8 mouse cellular contexts compared by ENCODE assay signal in the genomic region with DNA sequence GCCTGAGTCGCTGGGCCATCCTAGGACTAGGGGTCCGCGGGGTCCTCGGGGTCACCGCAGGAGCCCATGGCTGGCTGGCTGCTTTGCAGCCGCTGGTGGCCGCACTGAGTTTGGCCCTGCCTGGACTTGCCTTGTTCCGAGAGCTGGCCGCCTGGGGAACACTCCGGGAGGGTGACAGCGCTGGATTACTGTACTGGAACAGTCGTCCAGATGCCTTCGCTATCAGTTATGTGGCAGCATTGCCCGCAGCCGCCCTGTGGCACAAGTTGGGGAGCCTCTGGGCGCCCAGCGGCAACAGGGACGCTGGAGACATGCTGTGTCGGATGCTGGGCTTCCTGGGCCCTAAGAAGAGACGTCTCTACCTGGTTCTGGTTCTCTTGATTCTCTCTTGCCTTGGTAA. TPM values are rescaled to one million over a fixed set of nuclear protein-coding genes. Genes with fewer than 3 reads are reported as not detected.
DNase-seq lines count a peak whose midpoint lies in the region; ATAC-seq and TF ChIP-seq lines count a peak whose summit lies in the region.

No protein-coding gene starts in this region.

- POLR2A ChIA-PET in Patski (lab: Charles Lee): no interaction called here

- WGBS in kidney, embryonic 14.5 days: 3% methylated on average over 20 of the region's 20 CpGs
- WGBS in limb, embryonic 14.5 days: 4% methylated on average over 18 of the region's 20 CpGs
- WGBS in neural tube, embryonic 13.5 days: 3% methylated on average over 20 of the region's 20 CpGs

- DNase-seq in kidney, postnatal 4 days: no peak
- no peak for DNase-seq in Patski (ENCODE audit: low read depth, low spot score)
- DNase-seq in heart, adult 8-10 months (ENCODE audit: low spot score): peak; percentile 34
- DNase-seq in limb, embryonic 14.5 days (ENCODE audit: low spot score): no peak
- no peak for DNase-seq in cerebellum, adult 18-20 months
- DNase-seq in embryo, embryonic 9.5 days (ENCODE audit: extremely low spot score): no peak

- no peaks in the 10 kb centered on the region for H3K4me1 ChIP-seq in kidney, embryonic 14.5 days (ENCODE audit: control insufficient read depth, insufficient read depth, low read length)
- H3K4me1 ChIP-seq in limb, embryonic 14.5 days (ENCODE audit: control insufficient read depth, insufficient read depth, low read length): peaks cover 6% of the 10 kb centered on the region
- peaks cover 18% of the 10 kb centered on the region for H3K4me1 ChIP-seq in neural tube, embryonic 13.5 days (replicated peaks)

- H3K9ac ChIP-seq in kidney, embryonic 14.5 days (ENCODE audit: low read depth, low read length): peak overlapping the region; percentile 61
- peak overlapping the region; percentile 69 for H3K9ac ChIP-seq in limb, embryonic 14.5 days (ENCODE audit: low read depth, low read length, severe bottlenecking)
- H3K9ac ChIP-seq in neural tube, embryonic 13.5 days: peak overlapping the region; percentile 66

- H3K36me3 ChIP-seq in kidney, embryonic 14.5 days (ENCODE audit: control insufficient read depth, insufficient read depth, low read length): no peaks in the 10 kb centered on the region
- H3K36me3 ChIP-seq in limb, embryonic 14.5 days (ENCODE audit: control insufficient read depth, insufficient read depth, low read length): no peaks in the 10 kb centered on the region
- H3K36me3 ChIP-seq in neural tube, embryonic 13.5 days: no peaks in the 10 kb centered on the region

- peaks cover 42% of the 10 kb centered on the region for H3K27me3 ChIP-seq in kidney, embryonic 14.5 days (ENCODE audit: control insufficient read depth, insufficient read depth, low read length)
- H3K27me3 ChIP-seq in Patski: peaks cover 4% of the 10 kb centered on the region
- peaks cover 42% of the 10 kb centered on the region for H3K27me3 ChIP-seq in limb, embryonic 14.5 days (ENCODE audit: control insufficient read depth, insufficient read depth, low read length)
- peaks cover 95% of the 10 kb centered on the region for H3K27me3 ChIP-seq in neural tube, embryonic 13.5 days

- H3K27ac ChIP-seq in kidney, embryonic 14.5 days (ENCODE audit: low read depth, low read length): no peak overlapping the region
- H3K27ac ChIP-seq in limb, embryonic 14.5 days (replicated peaks; ENCODE audit: low read depth, low read length): peak overlapping the region; percentile 63; the same call in 1 of the 2 replicates
- no peak overlapping the region for H3K27ac ChIP-seq in neural tube, embryonic 13.5 days (replicated peaks)

- H3K4me2 ChIP-seq in kidney, embryonic 14.5 days (replicated peaks; ENCODE audit: low read depth, low read length): peak overlapping the region; percentile 82
- H3K4me2 ChIP-seq in limb, embryonic 14.5 days (replicated peaks; ENCODE audit: low read depth, low read length, severe bottlenecking): peak overlapping the region; percentile 93
- peak overlapping the region; percentile 62 for H3K4me2 ChIP-seq in neural tube, embryonic 13.5 days

- ATAC-seq in kidney, embryonic 14.5 days (ENCODE audit: low FRiP score, low TSS enrichment): no peak
- peak; percentile 17 for ATAC-seq in Patski
- no peak for ATAC-seq in limb, embryonic 14.5 days (ENCODE audit: low FRiP score, low read depth)
- ATAC-seq in neural tube, embryonic 13.5 days (ENCODE audit: low read depth): no peak; the same call in 1 of the 2 replicates

- no peaks in the 10 kb centered on the region for H3K9me3 ChIP-seq in kidney, embryonic 14.5 days (ENCODE audit: control insufficient read depth, low read length)
- no peaks in the 10 kb centered on the region for H3K9me3 ChIP-seq in limb, embryonic 14.5 days (ENCODE audit: control insufficient read depth, low read length)
- no peaks in the 10 kb centered on the region for H3K9me3 ChIP-seq in neural tube, embryonic 13.5 days

- in situ Hi-C loops in Patski (cut with MboI; ENCODE audit: low pct_unique_long_range_greater_than_20kb): no loop called here

- CTCF ChIA-PET in Patski (lab: Charles Lee): no interaction called here

- TF ChIP-seq CTCF in Patski (IDR thresholded peaks at IDR 0.05): no peak

- peak overlapping the region; percentile 52 for H3K4me3 ChIP-seq in kidney, embryonic 14.5 days (ENCODE audit: low read length)
- H3K4me3 ChIP-seq in limb, embryonic 14.5 days (replicated peaks; ENCODE audit: low read length): peak overlapping the region; percentile 56
- peak overlapping the region; percentile 39 for H3K4me3 ChIP-seq in neural tube, embryonic 13.5 days

- no peak for TF ChIP-seq POLR2A in limb, embryonic 14.5 days (IDR thresholded peaks at IDR 0.05; ENCODE audit: borderline replicate concordance, extremely low read depth, insufficient read depth, insufficient read length)

RNA-seq across cellular contexts. Expression of a gene that starts 0.4 kb away (rescaled TPM):
- polyA plus RNA-seq in kidney, embryonic 14.5 days (2014; fragmentation: Nextera tagmentation; extraction: Ambion mirVana): 2.1 and 3.4 TPM in 2 replicates
- polyA plus RNA-seq in Patski (2021): 1.3 TPM
- 10 to 100 TPM in 2 of 4 experiments, 1 to 10 TPM in 2; 6.9 to 12.9 (median 8.7) TPM for total RNA-seq in heart, adult 8-10 months (2022)
- 2.2 and 3.7 TPM in 2 replicates for polyA plus RNA-seq in limb, embryonic 14.5 days (2012; rRNA removed)
- polyA plus RNA-seq in limb, embryonic 14.5 days (2014; fragmentation: Nextera tagmentation; extraction: Ambion mirVana): 3.4 and 3.9 TPM in 2 replicates
- 0.98 and 1.2 TPM in 2 replicates for polyA plus RNA-seq in neural tube, embryonic 13.5 days (2015; fragmentation: Nextera tagmentation; extraction: Ambion mirVana)

RNA-seq across cellular contexts. Expression of a gene that starts 0.7 kb away (rescaled TPM):
- 1.9 and 2.9 TPM in 2 replicates for polyA plus RNA-seq in kidney, embryonic 14.5 days (2014; fragmentation: Nextera tagmentation; extraction: Ambion mirVana)
- 7.0 TPM for polyA plus RNA-seq in Patski (2021)
- 1 to 10 TPM; 4.4 to 5.6 (median 4.7) TPM for total RNA-seq in heart, adult 8-10 months (2022)
- 11.0 and 12.1 TPM in 2 replicates for polyA plus RNA-seq in limb, embryonic 14.5 days (2012; rRNA removed)
- 11.2 and 14.2 TPM in 2 replicates for polyA plus RNA-seq in limb, embryonic 14.5 days (2014; fragmentation: Nextera tagmentation; extraction: Ambion mirVana)
- polyA plus RNA-seq in neural tube, embryonic 13.5 days (2015; fragmentation: Nextera tagmentation; extraction: Ambion mirVana): 0.60 and 1.4 TPM in 2 replicates

RNA-seq across cellular contexts. Expression of a gene that starts 9.5 kb away (rescaled TPM):
- 4.3 and 4.8 TPM in 2 replicates for polyA plus RNA-seq in kidney, embryonic 14.5 days (2014; fragmentation: Nextera tagmentation; extraction: Ambion mirVana)
- 18.7 TPM for polyA plus RNA-seq in Patski (2021)
- total RNA-seq in heart, adult 8-10 months (2022): 10 to 100 TPM; 10.7 to 15.1 (median 12.8) TPM
- polyA plus RNA-seq in limb, embryonic 14.5 days (2012; rRNA removed): 6.8 and 7.3 TPM in 2 replicates
- 9.2 and 9.4 TPM in 2 replicates for polyA plus RNA-seq in limb, embryonic 14.5 days (2014; fragmentation: Nextera tagmentation; extraction: Ambion mirVana)
- polyA plus RNA-seq in neural tube, embryonic 13.5 days (2015; fragmentation: Nextera tagmentation; extraction: Ambion mirVana): 2.6 and 3.5 TPM in 2 replicates

RNA-seq across cellular contexts. Expression of a gene that starts 15.3 kb away (rescaled TPM):
- polyA plus RNA-seq in kidney, embryonic 14.5 days (2014; fragmentation: Nextera tagmentation; extraction: Ambion mirVana): 1.2 and 1.8 TPM in 2 replicates
- 38.2 TPM for polyA plus RNA-seq in Patski (2021)
- total RNA-seq in heart, adult 8-10 months (2022): 10 to 100 TPM; 21.4 to 25.3 (median 24.6) TPM
- polyA plus RNA-seq in limb, embryonic 14.5 days (2012; rRNA removed): 2.9 and 3.0 TPM in 2 replicates
- 2.3 and 2.4 TPM in 2 replicates for polyA plus RNA-seq in limb, embryonic 14.5 days (2014; fragmentation: Nextera tagmentation; extraction: Ambion mirVana)
- 0.95 and 1.5 TPM in 2 replicates for polyA plus RNA-seq in neural tube, embryonic 13.5 days (2015; fragmentation: Nextera tagmentation; extraction: Ambion mirVana)

RNA-seq across cellular contexts. Expression of a gene that starts 35.1 kb away (rescaled TPM):
- 4.1 and 4.2 TPM in 2 replicates for polyA plus RNA-seq in kidney, embryonic 14.5 days (2014; fragmentation: Nextera tagmentation; extraction: Ambion mirVana)
- 36.6 TPM for polyA plus RNA-seq in Patski (2021)
- 1 to 10 TPM; 1.8 to 3.0 (median 2.4) TPM for total RNA-seq in heart, adult 8-10 months (2022)
- polyA plus RNA-seq in limb, embryonic 14.5 days (2012; rRNA removed): 4.2 and 6.9 TPM in 2 replicates
- 2.4 and 2.7 TPM in 2 replicates for polyA plus RNA-seq in limb, embryonic 14.5 days (2014; fragmentation: Nextera tagmentation; extraction: Ambion mirVana)
- not detected in 2 replicates for polyA plus RNA-seq in neural tube, embryonic 13.5 days (2015; fragmentation: Nextera tagmentation; extraction: Ambion mirVana)
